Mouse (Mus musculus) cortical plate, adult 2 months (tissue): ENCODE data around the gene Ung. TPM values are rescaled to one million over a fixed set of nuclear protein-coding genes. Genes with fewer than 3 reads are reported as not detected.

Experiments used
- H3K27ac ChIP-seq: fragments of 200-500 bp; 2 replicates; pipeline ENCODE4 v1.5.1; 2012; ENCODE audit warnings: low read length, control low read depth, inconsistent platforms; ENCODE audit not compliant: insufficient read depth
- H3K4me1 ChIP-seq: fragments of 200-500 bp; 2 replicates; pipeline ENCODE4 v1.6.1; 2011; ENCODE audit warnings: low read length; ENCODE audit not compliant: control insufficient read depth, insufficient read depth
- H3K4me3 ChIP-seq: fragments of 200-500 bp; 2 replicates; pipeline ENCODE4 v1.5.1; 2011; ENCODE audit warnings: mild to moderate bottlenecking, low read length, control low read depth; ENCODE audit not compliant: insufficient read depth
- CTCF ChIP-seq: fragments of 200-500 bp; IDR thresholded peaks from 2 replicates; pipeline ENCODE4 v1.5.1; 2011; ENCODE audit warnings: mild to moderate bottlenecking, control low read depth, low read length; ENCODE audit not compliant: insufficient read depth; ENCODE audit errors: extremely low read depth
- POLR2A ChIP-seq: fragments of 200-500 bp; IDR thresholded peaks from 2 replicates; pipeline ENCODE4 v1.6.1; 2011; ENCODE audit warnings: mild to moderate bottlenecking, low read length, control low read depth; ENCODE audit not compliant: insufficient read depth; ENCODE audit errors: extremely low read depth
- polyA plus RNA-seq: library from polyadenylated mRNA; depleted of rRNA; stranded (reverse); fragments of >200 nt; gene quantifications from 2 replicates; pipeline ENCODE4 v1.2.3, GENCODE M21; 2012

Gene Ung
- polyA plus RNA-seq, 1 experiment, result 3.9 TPM

GRCm38 (mm10) chr5:114163117-114163696 is 33.0 kb downstream of the Ung start:
- TF ChIP-seq CTCF, result no peak
- no peak for TF ChIP-seq POLR2A
- Histone ChIP-seq H3K4me3 (no peak overlapping the region), H3K27ac (peak overlapping the region; percentile 45; the same call in 1 of the 2 replicates), H3K4me1 (peaks cover 2% of the 10 kb centered on the region)

GRCm38 (mm10) chr5:114170345-114170744 is 40.2 kb downstream of the Ung start:
- no peak for TF ChIP-seq POLR2A
- no peak for TF ChIP-seq CTCF
- no peak overlapping the region for H3K4me3 ChIP-seq
- H3K4me1 ChIP-seq, result no peaks in the 10 kb centered on the region
- no peak overlapping the region for H3K27ac ChIP-seq

- no peak overlapping the region for H3K4me3 ChIP-seq
Observed at GRCm38 (mm10) chr5:114172936-114173335, 42.8 kb downstream of the Ung start.

GRCm38 (mm10) chr5:114173458-114173857 is 43.3 kb downstream of the Ung start:
- Histone ChIP-seq H3K4me1 (no peaks in the 10 kb centered on the region), H3K27ac (no peak overlapping the region), H3K4me3 (no peak overlapping the region)
- TF ChIP-seq POLR2A (no peak), CTCF (no peak)

More at GRCm38 (mm10) chr5:114172936-114173335, 42.8 kb downstream of the Ung start:
- TF ChIP-seq POLR2A (no peak), CTCF (no peak)
- no peak overlapping the region for H3K27ac ChIP-seq
- H3K4me1 ChIP-seq, result no peaks in the 10 kb centered on the region

GRCm38 (mm10) chr5:114173877-114174581 is 43.8 kb downstream of the Ung start:
- no peak overlapping the region for H3K4me3 ChIP-seq

GRCm38 (mm10) chr5:114174639-114175038 is 44.5 kb downstream of the Ung start:
- H3K4me1 ChIP-seq, result no peaks in the 10 kb centered on the region
- no peak overlapping the region for H3K4me3 ChIP-seq
- no peak overlapping the region for H3K27ac ChIP-seq
- no peak for TF ChIP-seq POLR2A
- TF ChIP-seq CTCF, result 0 out of 2 replicates have a peak, but pooled peaks have one; percentile 2

More at GRCm38 (mm10) chr5:114173877-114174581, 43.8 kb downstream of the Ung start:
- Histone ChIP-seq H3K27ac (no peak overlapping the region), H3K4me1 (no peaks in the 10 kb centered on the region)
- TF ChIP-seq CTCF (no peak), POLR2A (no peak)

GRCm38 (mm10) chr5:114175596-114176171 is 45.5 kb downstream of the Ung start:
- Histone ChIP-seq H3K27ac (peak overlapping the region; percentile 41; the same call in 1 of the 2 replicates), H3K4me3 (peak overlapping the region; percentile 42), H3K4me1 (no peaks in the 10 kb centered on the region)
- 0 out of 2 replicates have a peak, but pooled peaks have one; percentile 33 for TF ChIP-seq POLR2A
- no peak for TF ChIP-seq CTCF

- Histone ChIP-seq H3K4me1 (no peaks in the 10 kb centered on the region), H3K4me3 (peak overlapping the region; percentile 42; the same call in 1 of the 2 replicates), H3K27ac (no peak overlapping the region)
- TF ChIP-seq POLR2A (no peak), CTCF (no peak)
Observed at GRCm38 (mm10) chr5:114176548-114177400, 46.6 kb downstream of the Ung start.
